Mouse (Mus musculus) E14TG2a.4 (cell line): ENCODE measurements around the gene Phlda1.

ENCODE experiments used
- CTCF ChIP-seq: conservative IDR thresholded peaks from 2 replicates; pipeline ENCODE4 v1.5.1; 2014; ENCODE audit warnings: low read length
- NANOG ChIP-seq: IDR thresholded peaks from 2 replicates; pipeline ENCODE4 v1.6.1; 2014; ENCODE audit warnings: borderline replicate concordance, low read length, mixed read lengths
- POU5F1 ChIP-seq: IDR thresholded peaks from 2 replicates; pipeline ENCODE4 v1.6.1; 2014; ENCODE audit warnings: low read length, borderline replicate concordance

DNA sequence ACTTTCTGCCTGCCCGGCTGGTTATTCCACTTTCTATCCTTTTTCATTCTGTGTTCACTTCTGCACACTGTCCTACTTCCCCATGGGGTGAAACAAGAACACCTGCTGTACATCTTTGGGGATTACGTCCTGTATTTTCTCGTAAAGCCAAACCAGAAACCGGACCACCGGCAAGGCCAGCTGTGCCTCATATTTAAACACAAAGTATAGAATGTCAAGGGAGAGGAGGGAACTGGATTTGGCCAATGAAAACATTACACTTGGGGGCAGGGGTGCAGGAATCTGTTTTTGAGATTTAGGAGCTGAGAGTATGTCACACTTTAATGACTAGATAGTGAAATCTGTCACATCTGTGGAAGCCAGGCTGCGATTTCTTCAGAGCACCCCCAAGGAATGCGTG, 47.6 kb downstream of the Phlda1 start:
- TF ChIP-seq NANOG (no peak), CTCF (no peak), POU5F1 (no peak)
